Mouse (Mus musculus): ENCODE results near the gene Cd3d.
"Not testable (repeated sequence)": the region's sequence is repeated elsewhere in the genome, so short reads cannot be mapped to it uniquely, and the experiment has no call there.

Cd3d gene

DNA sequence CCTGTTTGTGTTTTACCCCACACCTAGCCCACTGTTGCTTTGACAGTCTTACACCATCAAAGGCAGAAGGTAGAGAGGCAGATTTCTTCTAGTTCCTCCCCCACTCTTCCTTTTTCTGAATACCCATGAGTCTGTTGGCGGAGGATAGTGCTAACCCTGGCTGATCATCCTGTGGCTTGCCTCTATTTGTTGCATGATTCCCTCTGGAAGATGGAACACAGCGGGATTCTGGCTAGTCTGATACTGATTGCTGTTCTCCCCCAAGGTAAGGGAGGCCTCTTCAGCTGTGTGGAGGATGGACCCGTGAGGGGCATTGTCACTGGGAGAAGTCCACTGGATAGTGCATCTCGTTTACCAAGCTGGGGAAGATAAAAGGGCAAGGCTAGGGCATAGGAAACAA is at the start of gene Cd3d:
Cd3d (plus strand) TSS at position 111 of the 400 bp plus-strand sequence.
- no peak for ATAC-seq (ENCODE audit: insufficient number of reproducible peaks, low FRiP score, low TSS enrichment)

DNA sequence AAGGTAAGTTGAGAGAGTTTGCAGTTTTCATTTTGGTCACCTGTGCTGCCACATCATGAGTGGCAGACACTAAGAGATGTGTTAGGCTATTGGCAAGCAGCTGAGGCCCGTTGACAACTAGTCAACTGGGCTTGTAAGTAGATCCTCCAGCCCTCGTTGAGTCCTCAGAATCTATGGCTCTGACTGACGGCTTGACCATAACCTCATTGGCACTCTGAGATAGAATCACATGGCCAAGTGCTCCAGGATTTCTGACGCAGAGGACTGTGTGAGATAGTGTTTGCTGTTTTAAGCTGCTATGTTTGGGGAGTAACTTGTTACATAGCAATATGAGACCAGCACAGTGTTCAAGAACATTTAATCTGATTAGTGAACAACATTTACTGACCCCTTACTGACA is 39.8 kb upstream of the Cd3d start:
- 0 out of 2 replicates have a peak, but pooled peaks have one; percentile 26 for ATAC-seq (ENCODE audit: insufficient number of reproducible peaks, low FRiP score, low TSS enrichment)

DNA sequence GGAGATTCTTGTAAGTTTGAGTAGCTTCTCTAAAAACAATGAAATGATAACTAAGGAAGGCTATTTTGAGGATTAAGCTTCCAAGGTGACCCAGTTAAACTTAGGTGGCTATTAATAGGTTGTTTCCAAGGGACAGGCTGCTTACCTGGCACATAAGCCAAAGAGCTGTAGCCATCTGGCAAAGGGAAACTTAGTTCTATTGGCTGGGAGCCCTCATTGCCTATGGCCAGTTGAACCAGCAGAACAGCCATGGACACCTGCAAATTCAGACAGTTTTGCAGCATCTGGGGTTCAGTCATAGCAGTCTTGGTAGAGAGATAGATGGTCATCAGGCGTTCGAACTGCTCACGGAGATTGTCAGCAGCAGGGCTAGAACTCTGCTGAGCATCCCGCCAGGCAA is 39.2 kb upstream of the Cd3d start:
- ATAC-seq (ENCODE audit: insufficient number of reproducible peaks, low FRiP score, low TSS enrichment): peak; percentile 91; the same call in 1 of the 2 replicates

DNA sequence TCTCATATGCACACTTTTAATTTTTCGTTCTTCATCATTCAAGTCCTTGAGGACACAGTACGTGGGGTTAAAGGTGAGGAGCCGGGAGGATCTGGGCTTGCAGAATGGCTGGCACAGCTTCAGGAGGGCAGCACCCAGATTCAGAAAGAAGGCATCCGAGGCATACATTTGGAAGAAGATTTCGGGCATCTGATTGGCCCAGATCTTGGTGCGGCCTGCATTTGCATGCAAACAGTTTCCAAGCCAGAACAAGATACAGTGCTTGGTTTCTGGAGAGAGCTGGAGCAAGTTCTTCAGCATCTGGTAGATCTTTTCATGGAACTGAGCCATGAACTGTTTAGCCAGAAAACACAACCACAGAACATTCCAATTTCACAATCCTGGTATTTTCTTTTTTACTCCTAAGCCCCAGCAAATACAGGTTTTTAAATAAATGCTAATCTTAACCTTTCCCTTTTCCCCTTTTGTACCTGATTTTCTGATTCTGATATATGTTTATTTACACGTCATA is 35.3 kb upstream of the Cd3d start:
- ATAC-seq (ENCODE audit: insufficient number of reproducible peaks, low FRiP score, low TSS enrichment): no peak

DNA sequence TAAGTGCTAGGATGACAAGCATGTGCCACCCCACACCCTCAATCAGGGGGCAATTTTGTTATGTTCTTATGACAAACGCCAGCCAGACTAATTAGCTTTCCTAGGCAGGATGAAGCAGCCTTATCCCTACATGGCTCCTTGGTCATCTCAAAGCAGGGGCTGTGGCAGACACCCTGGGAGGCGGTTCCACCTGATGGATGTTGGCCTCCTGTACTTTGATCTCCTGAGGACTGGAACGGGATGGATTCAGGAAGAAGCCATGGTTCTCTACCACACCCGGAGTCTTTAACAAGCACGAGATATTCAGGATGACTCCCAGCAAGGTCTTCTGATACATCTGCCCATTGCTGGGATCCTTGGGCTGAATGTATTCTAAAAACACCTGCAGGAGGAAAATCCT is 33.8 kb upstream of the Cd3d start:
- no peak for ATAC-seq (ENCODE audit: insufficient number of reproducible peaks, low FRiP score, low TSS enrichment)

DNA sequence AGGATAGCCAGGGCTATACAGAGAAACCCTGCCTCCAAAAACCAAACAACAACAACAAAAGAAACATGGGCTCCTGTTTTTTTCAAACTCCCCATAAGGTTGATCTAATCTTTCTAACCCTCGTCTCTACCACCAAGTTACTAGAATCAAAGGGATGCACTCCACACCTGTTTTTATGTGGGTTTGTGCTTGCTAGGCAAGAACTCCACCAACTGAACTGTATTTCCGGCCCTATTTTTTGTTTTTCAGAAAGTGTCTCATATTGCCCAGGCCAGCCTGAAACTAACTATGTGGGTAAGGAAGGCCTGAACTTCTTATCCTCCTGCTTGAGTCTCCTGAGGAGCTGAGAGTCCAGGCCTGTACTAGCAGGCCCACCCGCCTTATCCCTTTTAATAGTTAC is 27.2 kb upstream of the Cd3d start:
- no peak for ATAC-seq (ENCODE audit: insufficient number of reproducible peaks, low FRiP score, low TSS enrichment)

DNA sequence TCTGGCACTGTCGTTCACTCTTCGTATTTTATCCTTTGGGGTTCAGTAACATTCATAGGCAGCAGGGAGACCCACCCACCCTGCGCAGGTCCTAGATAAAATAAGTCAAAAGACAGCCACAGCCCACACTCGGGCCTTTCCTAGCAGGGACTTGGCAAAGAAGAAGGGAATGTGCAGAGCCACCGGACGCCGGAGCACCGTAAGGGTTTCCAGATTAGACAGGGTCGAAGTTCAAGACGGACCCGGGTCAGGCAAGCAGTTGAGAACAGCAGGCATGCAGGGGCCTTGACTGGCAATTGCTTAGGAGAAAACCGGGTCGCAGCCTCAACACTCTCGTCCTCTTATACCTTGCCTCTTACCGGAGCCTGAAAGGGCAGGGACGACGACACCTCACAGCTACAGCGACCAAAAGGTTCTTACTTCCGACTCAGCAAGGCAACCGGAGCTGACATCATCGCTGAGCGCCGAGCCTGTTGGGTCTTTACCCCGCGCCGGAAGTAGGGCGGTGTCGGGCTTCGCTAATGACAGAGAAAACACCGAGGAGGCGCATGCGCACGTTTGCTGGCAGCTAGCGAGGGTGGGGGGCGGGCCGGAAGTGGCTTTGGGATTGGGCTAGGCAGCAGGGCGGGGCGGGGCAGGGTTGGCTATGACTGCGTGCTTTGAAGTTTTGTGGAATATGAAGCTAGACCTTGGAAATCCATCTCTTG is 16.3 kb upstream of the Cd3d start, which contains the start of gene Ube4a:
Ube4a (minus strand) TSS at position 475 of the 707 bp plus-strand sequence.
- peak; percentile 92 for ATAC-seq (ENCODE audit: insufficient number of reproducible peaks, low FRiP score, low TSS enrichment)

DNA sequence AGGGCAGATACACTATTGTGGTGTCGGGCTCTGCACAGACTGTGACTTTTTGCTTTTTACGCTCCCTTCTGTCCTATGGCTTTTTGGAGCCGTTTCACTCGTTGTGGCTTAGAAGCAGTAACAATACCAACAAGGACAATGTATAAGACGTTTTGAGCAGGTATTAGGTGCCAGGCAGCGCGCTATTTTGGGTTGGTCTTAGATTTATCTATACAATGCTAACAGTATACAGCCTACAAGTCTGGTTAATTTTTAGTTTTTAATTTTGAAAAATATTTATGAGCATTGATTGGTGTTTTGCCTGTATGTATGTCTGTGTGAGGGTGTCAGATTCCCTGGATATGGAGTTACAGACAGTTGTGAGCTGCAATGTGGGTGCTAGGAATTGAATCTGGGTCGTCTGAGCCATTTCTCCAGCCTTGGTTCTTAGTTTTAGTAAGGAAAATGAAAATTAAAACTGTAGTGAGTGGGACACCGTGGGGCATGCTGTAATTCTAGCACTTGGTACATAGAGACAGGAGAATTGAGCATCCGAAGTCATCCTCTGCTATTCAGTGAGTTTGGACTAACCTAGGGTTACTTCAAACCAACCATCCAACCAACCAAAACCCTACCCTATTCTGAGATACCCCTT is 15.6 kb upstream of the Cd3d start:
- no peak for ATAC-seq (ENCODE audit: insufficient number of reproducible peaks, low FRiP score, low TSS enrichment)

DNA sequence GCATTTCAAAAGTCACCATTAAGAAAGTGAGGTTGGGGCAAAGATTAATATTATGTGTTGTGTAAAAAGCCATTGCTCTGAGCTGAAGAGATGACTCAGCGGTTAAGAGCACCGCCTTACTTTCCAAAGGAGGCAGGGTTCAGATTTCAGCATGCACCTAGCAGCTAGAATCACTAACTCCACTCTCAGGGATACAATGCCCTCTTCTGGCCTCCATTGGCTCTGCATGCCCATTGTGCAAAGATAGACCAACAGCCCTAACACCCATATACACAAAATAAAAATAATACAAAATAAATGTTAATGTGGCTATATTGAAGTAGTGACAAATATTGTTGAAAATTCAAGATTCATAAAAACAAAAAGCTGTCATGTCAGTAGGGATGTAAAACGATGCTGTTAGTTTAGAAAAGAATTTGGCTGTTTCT is 14.8 kb upstream of the Cd3d start:
- ATAC-seq (ENCODE audit: insufficient number of reproducible peaks, low FRiP score, low TSS enrichment): 0 out of 2 replicates have a peak, but pooled peaks have one; percentile 40

DNA sequence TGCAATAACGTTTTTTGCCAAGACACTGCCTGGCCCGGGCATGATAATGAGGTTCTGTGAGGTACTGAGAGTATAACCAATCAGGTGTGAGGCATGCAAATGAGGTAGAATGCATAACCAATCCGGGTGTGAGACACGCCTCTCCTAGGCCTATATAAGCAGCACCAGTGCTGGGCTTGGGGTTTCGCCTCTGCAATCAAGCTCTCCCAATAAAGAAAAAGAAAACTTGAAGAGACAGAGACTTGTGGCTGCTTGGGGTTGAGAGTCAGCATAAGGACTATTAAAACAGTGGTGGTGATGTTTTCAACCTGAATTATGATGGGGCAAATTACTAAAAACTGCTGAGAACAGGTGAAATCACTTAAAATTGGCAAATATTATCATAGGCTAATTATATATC is 13.8 kb upstream of the Cd3d start:
- ATAC-seq (ENCODE audit: insufficient number of reproducible peaks, low FRiP score, low TSS enrichment): not testable (repeated sequence)

DNA sequence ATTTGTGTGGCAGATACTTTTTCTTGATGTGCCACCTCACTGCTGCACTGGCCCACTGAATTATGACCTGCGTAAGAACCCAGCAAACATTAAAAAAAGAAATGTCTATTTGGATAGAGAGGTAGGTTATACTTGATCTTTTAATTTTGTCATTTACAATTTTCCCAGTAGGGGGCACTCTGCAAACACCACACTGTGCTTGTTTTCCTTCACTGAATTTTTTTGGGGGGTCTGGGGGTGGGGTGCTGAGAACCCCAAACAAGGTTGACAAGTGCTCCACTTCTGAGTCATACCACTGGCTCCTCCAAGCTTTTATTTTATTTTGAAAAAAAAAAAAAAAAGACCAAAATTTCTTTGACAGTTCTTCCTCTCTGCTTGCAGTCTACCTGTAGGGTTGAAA is 12.1 kb upstream of the Cd3d start:
- ATAC-seq (ENCODE audit: insufficient number of reproducible peaks, low FRiP score, low TSS enrichment): no peak

DNA sequence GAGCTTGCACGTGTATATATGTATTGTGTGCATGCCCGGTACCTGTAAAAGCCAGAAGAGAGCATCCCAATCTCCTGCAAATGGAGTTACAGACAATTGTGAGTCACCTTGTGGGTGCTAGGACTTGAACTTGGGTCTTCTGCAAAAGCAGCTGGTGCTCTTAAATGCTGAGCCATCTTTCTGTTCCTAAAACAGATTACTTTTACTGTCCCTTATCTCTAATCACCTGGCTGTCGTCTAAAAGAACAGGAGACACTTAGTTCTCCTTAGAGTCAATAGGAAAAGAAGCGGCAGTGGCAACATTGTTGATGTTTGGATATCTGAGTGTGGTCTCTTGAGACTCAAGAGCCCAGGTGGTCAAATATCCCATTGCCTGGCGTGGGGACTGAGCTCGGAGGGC is 3.8 kb upstream of the Cd3d start:
- ATAC-seq (ENCODE audit: insufficient number of reproducible peaks, low FRiP score, low TSS enrichment): no peak

DNA sequence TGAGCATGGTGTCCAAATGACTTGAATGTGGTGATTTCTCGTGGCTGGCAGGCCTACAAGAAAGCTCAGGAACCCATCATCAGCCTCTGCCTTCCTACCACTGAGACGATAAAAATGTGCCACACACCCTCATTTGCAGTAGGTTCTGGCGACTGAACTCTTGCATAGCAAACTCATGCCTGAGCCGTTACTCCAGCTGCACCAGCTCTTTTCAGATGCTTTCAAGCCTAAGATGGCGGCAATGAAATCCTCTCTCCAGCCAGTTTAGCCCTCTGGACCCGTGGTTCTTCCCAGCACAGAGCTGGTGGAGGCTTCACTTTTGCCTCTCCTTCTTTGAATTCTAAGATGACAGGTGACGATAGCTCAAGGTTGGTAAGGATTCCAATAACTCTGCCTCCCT is 1.8 kb upstream of the Cd3d start:
- no peak for ATAC-seq (ENCODE audit: insufficient number of reproducible peaks, low FRiP score, low TSS enrichment)

DNA sequence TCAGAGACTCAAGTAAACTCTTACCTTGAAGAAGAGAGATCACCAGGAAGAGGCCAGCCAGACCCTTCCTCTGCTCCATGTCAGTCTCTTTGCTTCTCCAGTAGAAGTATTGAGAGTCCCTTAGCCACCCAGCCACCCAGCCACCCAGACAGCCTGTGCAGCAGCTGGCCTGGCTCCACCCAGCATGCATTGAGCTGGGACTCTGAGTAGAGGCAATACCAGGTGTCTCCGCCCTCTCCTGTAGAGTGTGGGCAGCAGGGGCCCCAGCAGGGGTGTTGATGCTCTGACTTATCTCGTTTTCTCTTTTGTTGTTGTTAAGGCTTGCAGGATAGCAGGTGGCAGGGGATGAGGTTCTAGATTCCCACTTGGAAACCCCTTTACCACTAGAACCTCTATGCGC is 1.3 kb upstream of the Cd3d start, which contains the start of gene Cd3g:
Cd3g (minus strand) TSS at position 190 of the 400 bp plus-strand sequence.
- ATAC-seq (ENCODE audit: insufficient number of reproducible peaks, low FRiP score, low TSS enrichment): no peak

DNA sequence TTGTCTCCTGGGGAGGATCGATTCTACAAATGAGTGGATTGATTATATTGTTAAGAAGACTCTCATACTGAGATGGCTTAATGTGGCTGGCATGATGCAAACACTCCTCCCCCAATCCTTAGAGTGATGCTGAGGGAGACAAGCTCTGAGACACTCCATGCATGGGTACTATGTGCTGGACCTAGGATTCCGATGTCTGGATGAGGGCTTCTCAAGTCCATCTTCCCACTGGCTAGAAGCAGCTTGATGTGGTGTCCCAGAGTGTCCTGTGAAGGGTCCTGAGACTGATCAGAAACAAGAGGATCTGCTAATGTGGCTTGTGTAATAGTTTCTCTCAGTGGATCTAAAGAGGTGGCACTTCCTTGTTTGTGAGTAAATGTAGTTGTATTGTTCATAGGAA is 482 bp upstream of the Cd3d start:
- ATAC-seq (ENCODE audit: insufficient number of reproducible peaks, low FRiP score, low TSS enrichment): no peak

DNA sequence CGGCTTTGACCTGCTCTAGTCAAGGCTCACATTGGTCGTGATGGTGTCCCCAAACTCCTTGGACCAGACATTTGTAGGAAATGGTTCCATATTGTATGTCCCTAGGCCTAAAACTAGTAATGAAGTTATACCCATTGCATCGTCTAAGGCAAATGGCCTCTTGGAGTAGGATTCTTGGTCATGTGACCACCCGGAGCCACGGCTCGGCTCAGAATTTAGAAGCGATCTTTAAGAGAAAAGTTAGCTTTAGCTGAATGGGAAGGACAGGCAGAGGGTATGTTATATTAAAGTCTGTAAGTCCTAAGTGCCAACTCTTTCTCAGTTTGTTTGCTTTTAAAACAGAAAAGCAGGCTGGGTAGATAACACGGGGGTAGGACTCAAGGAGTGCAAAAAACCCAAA is 495 bp downstream of the Cd3d start:
- no peak for ATAC-seq (ENCODE audit: insufficient number of reproducible peaks, low FRiP score, low TSS enrichment)

DNA sequence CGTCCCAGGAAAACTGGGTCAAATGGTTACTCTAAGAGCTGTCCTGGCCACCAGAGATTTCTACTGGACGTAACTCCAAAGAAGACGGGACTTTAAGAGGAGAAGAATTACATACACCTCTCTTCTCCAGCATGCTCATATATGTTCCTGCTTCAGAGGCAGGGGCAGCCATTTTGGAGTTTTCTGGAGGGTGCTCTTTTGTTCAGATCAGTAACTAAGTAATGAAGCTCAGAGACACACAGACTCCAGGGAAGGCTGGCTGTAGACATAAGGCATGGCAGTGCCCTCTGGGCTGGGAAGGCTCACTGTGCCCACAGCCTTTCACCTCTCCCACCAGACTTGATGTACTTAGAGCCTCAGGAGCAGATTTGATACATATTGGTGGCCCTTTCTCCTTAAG is 945 bp downstream of the Cd3d start:
- no peak for ATAC-seq (ENCODE audit: insufficient number of reproducible peaks, low FRiP score, low TSS enrichment)

DNA sequence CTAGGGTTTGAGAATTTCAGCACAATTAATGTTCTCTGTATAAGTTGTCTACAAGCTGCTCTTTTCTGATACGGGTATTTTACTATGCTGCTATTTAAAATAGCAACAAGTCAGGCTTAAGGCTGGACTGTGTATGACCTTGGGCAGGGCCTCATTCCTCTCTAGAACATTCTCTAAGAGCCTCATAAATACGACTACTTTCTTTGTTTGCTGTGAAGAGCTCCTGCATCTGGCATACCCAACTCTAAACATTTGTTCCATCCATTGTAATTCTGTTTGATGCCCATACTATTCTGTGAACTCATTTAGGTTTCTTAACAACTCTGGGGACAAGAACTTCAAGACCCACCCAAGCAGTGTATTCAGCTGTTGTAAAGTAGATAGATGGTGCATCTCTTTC is 1.4 kb downstream of the Cd3d start:
- ATAC-seq (ENCODE audit: insufficient number of reproducible peaks, low FRiP score, low TSS enrichment): no peak

DNA sequence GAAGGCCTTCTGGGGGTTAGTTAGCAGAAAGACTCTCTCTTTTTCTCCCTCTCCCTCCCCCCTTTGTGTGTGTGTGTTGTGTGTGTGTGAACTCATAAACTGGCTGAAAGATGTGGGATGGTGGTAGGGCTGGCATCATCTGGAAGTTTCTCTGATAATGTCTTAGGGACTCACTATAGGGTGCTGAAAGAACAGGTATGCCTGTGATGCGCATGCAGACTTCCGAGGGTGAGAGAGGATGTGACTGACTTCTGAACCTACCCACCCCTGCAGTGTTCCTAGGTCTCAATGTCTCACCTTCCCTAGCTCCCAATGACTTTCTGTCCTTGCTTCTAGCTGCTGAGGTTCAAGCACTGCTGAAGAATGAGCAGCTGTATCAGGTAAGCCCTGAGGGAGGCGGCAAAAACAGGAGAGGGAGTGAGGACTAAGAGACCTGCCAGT is 4.2 kb downstream of the Cd3d start:
- ATAC-seq (ENCODE audit: insufficient number of reproducible peaks, low FRiP score, low TSS enrichment): no peak

DNA sequence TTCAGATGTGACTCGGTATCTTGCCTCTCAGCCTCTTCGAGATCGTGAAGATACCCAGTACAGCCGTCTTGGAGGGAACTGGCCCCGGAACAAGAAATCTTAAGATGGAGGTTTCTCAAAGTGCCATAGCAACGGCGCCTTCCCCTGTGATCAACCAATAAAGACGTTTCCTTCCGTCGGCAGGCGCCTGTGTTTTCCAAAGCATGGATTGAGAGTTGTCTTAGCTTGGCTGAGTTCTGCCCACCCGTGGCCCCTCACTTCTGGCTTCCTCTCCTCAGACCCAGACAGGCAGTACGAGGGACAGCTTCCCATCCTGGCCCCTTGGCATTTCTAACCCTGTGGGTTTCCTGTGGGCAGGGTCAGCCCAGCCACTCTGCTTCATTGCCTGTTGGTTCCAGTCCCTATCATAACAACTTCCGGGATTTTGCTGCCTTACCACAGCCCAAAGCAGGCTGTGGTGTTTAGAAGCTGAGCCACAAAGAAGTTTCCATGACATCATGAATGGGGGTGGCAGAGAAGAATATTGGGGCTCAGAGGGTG is 4.7 kb downstream of the Cd3d start:
- ATAC-seq (ENCODE audit: insufficient number of reproducible peaks, low FRiP score, low TSS enrichment): no peak

DNA sequence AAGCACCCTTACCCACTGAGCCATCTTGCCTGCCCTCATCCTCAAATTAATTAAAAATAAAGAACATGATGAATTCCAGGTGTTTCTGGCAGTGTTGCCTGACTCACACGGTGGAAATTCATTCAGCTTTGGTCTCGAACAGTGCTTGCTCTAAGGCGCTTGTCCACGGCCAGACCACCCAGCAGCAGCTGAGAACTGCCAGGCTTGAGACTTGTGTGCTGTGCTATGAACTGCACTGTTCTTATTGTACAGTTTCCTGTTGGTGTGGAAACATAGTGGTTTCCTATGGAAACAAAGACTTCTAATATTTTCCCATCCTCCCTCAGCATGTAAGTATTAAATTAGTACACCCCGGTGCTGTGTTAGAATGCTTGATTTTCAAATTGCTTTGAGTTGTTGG is 5.4 kb downstream of the Cd3d start:
- no peak for ATAC-seq (ENCODE audit: insufficient number of reproducible peaks, low FRiP score, low TSS enrichment)

Data from cerebellum, adult (tissue).